8 mouse cellular contexts compared by ENCODE assay signal in the genomic region with DNA sequence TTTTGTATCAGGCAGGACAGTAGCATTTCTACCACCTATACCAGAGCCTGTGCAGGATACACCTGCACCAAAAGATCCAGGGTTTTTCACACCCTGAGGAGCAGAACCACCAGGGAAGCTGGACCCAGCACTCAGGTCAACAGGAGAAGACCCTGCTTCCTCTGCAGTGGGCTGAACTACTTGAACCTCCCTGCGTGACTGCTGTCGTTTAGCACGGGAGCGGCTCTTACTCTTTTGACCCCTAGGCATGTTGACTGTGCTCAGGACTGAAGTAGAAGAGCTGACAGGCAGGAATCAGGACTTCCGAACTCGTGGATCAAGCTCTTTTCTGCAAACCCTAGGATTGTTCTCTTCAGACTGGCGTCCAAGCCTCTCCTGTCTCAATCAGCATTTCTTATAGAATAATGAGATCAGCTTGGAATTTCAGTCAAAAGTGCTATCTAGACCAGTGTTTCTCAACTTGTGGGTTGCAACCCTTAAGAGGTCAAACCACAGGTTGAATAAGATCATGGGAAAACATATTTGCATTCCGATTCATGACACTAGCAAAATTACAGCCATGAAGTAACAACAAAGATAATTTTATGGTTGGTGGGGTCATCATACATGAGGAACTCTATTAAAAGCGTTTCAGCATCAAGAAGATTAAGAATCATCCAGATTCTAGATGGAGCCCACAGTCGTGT. TPM values are rescaled to one million over a fixed set of nuclear protein-coding genes. Genes with fewer than 3 reads are reported as not detected.
DNase-seq lines count a peak whose midpoint lies in the region; ATAC-seq and TF ChIP-seq lines count a peak whose summit lies in the region.

No protein-coding gene starts in this region.

- H3K4me1 ChIP-seq in ES-E14 (ENCODE audit: control insufficient read depth in 2 of 2, insufficient read depth in 2 of 2, low read length in 2 of 2, poor library complexity in 1 of 2): 0 out of 4 replicates have a peak, but pooled peaks cover 2% of the 10 kb centered on the region in 2 experiments
- peaks cover 27% of the 10 kb centered on the region for H3K4me1 ChIP-seq in forebrain, embryonic 10.5 days
- H3K4me1 ChIP-seq in neural tube, embryonic 11.5 days (ENCODE audit: control insufficient read depth, insufficient read depth, low read length): peaks cover 4% of the 10 kb centered on the region

- H3K36me3 ChIP-seq in ES-E14 (ENCODE audit: control insufficient read depth, insufficient read depth, low read length, poor library complexity, severe bottlenecking): no peaks in the 10 kb centered on the region
- peaks cover 11% of the 10 kb centered on the region for H3K36me3 ChIP-seq in forebrain, embryonic 10.5 days (replicated peaks)
- no peaks in the 10 kb centered on the region for H3K36me3 ChIP-seq in neural tube, embryonic 11.5 days (ENCODE audit: control insufficient read depth, insufficient read depth, low read length)

- H3K27ac ChIP-seq in gastrocnemius, adult 2 months: peak overlapping the region; percentile 93
- H3K27ac ChIP-seq in ES-E14 (ENCODE audit: insufficient read depth, low read depth, low read length, poor library complexity, severe bottlenecking): peak overlapping the region; percentile 71; the same call in 1 of the 2 replicates
- peak overlapping the region; percentile 93 for H3K27ac ChIP-seq in forebrain, embryonic 10.5 days
- H3K27ac ChIP-seq in neural tube, embryonic 11.5 days (ENCODE audit: low read depth, low read length): no peak overlapping the region; the same call in 1 of the 2 replicates

- no peak for DNase-seq in gastrocnemius, adult 2 months
- DNase-seq in gastrocnemius, adult 8-10 months (ENCODE audit: low spot score in 2 of 2): no peak
- DNase-seq in ES-E14 (ENCODE audit: low read depth, low spot score): no peak
- no peak for DNase-seq in forebrain, embryonic 10.5 days (ENCODE audit: extremely low spot score, low spot score)
- DNase-seq in kidney, postnatal 10 days: peak; percentile 9
- peak; percentile 12 for DNase-seq in neural tube, embryonic 11.5 days (ENCODE audit: low spot score)
- no peak for DNase-seq in urinary bladder, adult 18-20 months (ENCODE audit: low spot score in 2 of 2)
- no peak for DNase-seq in ovary, postnatal 14 days (ENCODE audit: low spot score)

- 19% methylated on average over 10 of the region's 10 CpGs for WGBS in forebrain, embryonic 10.5 days
- WGBS in neural tube, embryonic 11.5 days: 19% methylated on average over 10 of the region's 10 CpGs

- in situ Hi-C loops in ES-E14 (cut with MboI; ENCODE audit: low sequenced_read_pairs in 2 of 2, unreplicated experiment in 2 of 2): no loop called here

- H3K9me3 ChIP-seq in ES-E14 (ENCODE audit: control insufficient read depth, insufficient read depth, low read depth, low read length): no peaks in the 10 kb centered on the region
- H3K9me3 ChIP-seq in forebrain, embryonic 10.5 days: no peaks in the 10 kb centered on the region
- no peaks in the 10 kb centered on the region for H3K9me3 ChIP-seq in neural tube, embryonic 11.5 days (ENCODE audit: control insufficient read depth, low read length)

- peak overlapping the region; percentile 98 for H3K9ac ChIP-seq in ES-E14 (ENCODE audit: insufficient read depth, low read depth, low read length, poor library complexity, severe bottlenecking)
- peak overlapping the region; percentile 90 for H3K9ac ChIP-seq in neural tube, embryonic 11.5 days (ENCODE audit: low read length)

- H3K4me2 ChIP-seq in neural tube, embryonic 11.5 days (ENCODE audit: low read depth): peak overlapping the region; percentile 54

- peak overlapping the region; percentile 83 for H3K4me3 ChIP-seq in gastrocnemius, adult 2 months
- peak overlapping the region; percentile 88 to 94 for H3K4me3 ChIP-seq in ES-E14 (ENCODE audit: insufficient read depth in 1 of 2, low read depth in 1 of 2, low read length in 2 of 2, poor library complexity in 1 of 2, severe bottlenecking in 1 of 2)
- H3K4me3 ChIP-seq in forebrain, embryonic 10.5 days: peak overlapping the region; percentile 74
- H3K4me3 ChIP-seq in neural tube, embryonic 11.5 days (ENCODE audit: low read depth, low read length): peak overlapping the region; percentile 81

- intact Hi-C loops in gastrocnemius, adult 2 months (cut with DNase I): loop anchor here (5.0 kb wide), 1 partner anchor 72 kb away; a partner anchor contains a TSS

- no peak for TF ChIP-seq CTCF in gastrocnemius, adult 2 months (IDR thresholded peaks at IDR 0.05)

- ATAC-seq in neural tube, embryonic 11.5 days (ENCODE audit: insufficient read depth, low FRiP score, low TSS enrichment): no peak

- H3K27me3 ChIP-seq in forebrain, embryonic 10.5 days (ENCODE audit: poor library complexity, severe bottlenecking): no peaks in the 10 kb centered on the region; the same call in 1 of the 2 replicates
- no peaks in the 10 kb centered on the region for H3K27me3 ChIP-seq in neural tube, embryonic 11.5 days (ENCODE audit: control insufficient read depth, insufficient read depth, low read length)

TF ChIP-seq in ES-E14, 5 proteins besides CTCF, POLR2A, EP300 and RAD21:
- no peak for TF ChIP-seq MAFK (IDR thresholded peaks at IDR 0.05; ENCODE audit: insufficient read depth, low read depth, low read length)
- TF ChIP-seq ZNF384 (IDR thresholded peaks at IDR 0.05; ENCODE audit: low read depth, low read length): no peak
- no peak for TF ChIP-seq CHD2 (IDR thresholded peaks at IDR 0.05; ENCODE audit: low read depth, low read length)
- TF ChIP-seq ZC3H11A (IDR thresholded peaks at IDR 0.05; ENCODE audit: borderline replicate concordance, low read depth, low read length): no peak
TF ChIP-seq in ES-E14: peak in this region for 0.

RNA-seq across cellular contexts. Expression of a gene that starts 0.7 kb away (rescaled TPM):
- 1 to 10 TPM; 6.7 to 9.4 TPM for total RNA-seq in gastrocnemius, adult 2 months (2021)
- total RNA-seq in gastrocnemius, adult 8-10 months (2022): 1 to 10 TPM; 5.0 to 8.0 (median 6.4) TPM
- total RNA-seq in ES-E14 (2012; rRNA removed): 38.9 and 40.0 TPM in 2 replicates
- 61.3 and 66.3 TPM in 2 replicates for polyA plus RNA-seq in forebrain, embryonic 10.5 days (2016; fragmentation: Nextera tagmentation; extraction: Ambion mirVana)
- polyA plus RNA-seq in neural tube, embryonic 11.5 days (2014; fragmentation: Nextera tagmentation; extraction: Ambion mirVana): 46.7 and 53.6 TPM in 2 replicates

RNA-seq across cellular contexts. Expression of a gene that starts 0.8 kb away (rescaled TPM):
- total RNA-seq in gastrocnemius, adult 2 months (2021): not detected
- total RNA-seq in gastrocnemius, adult 8-10 months (2022): not detected
- total RNA-seq in ES-E14 (2012; rRNA removed): 0.16 and 0.31 TPM in 2 replicates
- polyA plus RNA-seq in forebrain, embryonic 10.5 days (2016; fragmentation: Nextera tagmentation; extraction: Ambion mirVana): 0.29 and 0.33 TPM in 2 replicates
- polyA plus RNA-seq in neural tube, embryonic 11.5 days (2014; fragmentation: Nextera tagmentation; extraction: Ambion mirVana): 0.26 and 0.44 TPM in 2 replicates

Comparison
In these comparisons a context has a peak if more than half of its experiments do, and no peak if none do; other contexts are left out.
1. DNase-seq: peak in kidney, postnatal 10 days (single experiment) and neural tube, embryonic 11.5 days (single experiment); none in gastrocnemius, adult 2 months (single experiment), gastrocnemius, adult 8-10 months (0 of 2), ES-E14 (single experiment), forebrain, embryonic 10.5 days (single experiment), urinary bladder, adult 18-20 months (0 of 2) and ovary, postnatal 14 days (single experiment).
2. Peak in every context shown above with its lines, with median percentiles within 50 percentile points of each other: H3K4me3 ChIP-seq.